Mouse (Mus musculus) retina, postnatal 1 day (tissue): ENCODE results near the gene Rdm1.

Source experiments
- DNase-seq: peaks from one replicate; pipeline ENCODE4 v3.0.0-alpha.2; 2012

The Rdm1 gene

GRCm38 (mm10) chr11:101681968-101682367 is 55.0 kb downstream of the Rdm1 start:
- no peak for DNase-seq

- DNase-seq, result no peak
Observed at GRCm38 (mm10) chr11:101682410-101682960, 55.5 kb downstream of the Rdm1 start.
